Mouse (Mus musculus) ovary, adult 10 weeks (tissue): ENCODE data around the gene Tspan6. TPM values are rescaled to one million over a fixed set of nuclear protein-coding genes. Genes with fewer than 3 reads are reported as not detected.

Source experiments
- polyA plus RNA-seq: library from polyadenylated mRNA; stranded (reverse); fragments of 350-450 nt; fragmentation: Illumina TruSeq; extraction: RNeasy Lipid Tissue Mini Kit (QIAGEN cat#74804); gene quantifications from one replicate; pipeline ENCODE4 v1.2.3, GENCODE M21; 2014

The Tspan6 gene
- 201 TPM for polyA plus RNA-seq

DNA sequence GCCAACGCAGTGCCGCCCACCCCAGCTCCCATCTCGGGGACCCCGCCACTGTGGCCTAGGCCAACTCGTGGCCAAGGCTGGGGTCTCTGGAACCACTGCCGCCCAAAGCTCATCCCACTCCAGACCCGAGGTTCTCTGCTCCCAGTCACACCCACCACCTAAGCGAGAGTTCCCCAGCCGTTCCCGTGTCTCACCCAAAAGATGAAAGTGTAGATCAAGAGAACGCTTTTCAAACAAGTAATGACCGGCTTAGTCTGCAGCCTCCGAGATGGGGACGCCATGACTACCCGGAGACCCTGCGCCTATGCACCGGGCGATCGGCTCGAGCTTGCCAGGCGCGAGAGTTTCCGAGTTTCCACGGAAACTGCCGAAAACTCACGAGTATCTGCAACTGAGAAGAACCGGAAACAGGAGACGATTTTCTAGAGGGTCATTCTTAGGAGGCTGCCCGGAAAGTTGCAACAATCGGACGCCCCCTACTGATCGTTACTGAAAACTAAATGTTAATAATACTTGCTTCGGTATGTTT lies at the start of gene Tspan6:
Gene Tspan6 (minus strand): TSS at position 416 of the 529 bp plus-strand sequence.

DNA sequence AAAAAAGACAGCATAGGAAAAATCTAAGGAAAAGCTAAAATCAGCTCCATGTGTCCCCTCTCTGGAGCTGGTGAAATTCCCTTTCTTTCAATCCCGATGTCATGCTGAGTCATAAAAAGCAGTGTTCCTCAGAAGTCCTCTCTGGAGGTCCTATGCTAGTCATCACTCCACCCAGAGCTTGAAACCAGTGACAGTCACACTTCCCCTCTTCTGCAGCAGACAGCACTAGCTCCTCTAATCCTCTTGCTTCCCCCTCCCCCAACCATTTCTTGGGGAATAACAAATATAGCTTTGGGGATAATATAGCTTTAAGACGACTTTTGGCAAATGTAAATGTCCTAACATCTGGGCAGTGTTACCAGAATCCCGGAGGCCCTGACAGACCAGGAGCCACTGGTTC lies 10.0 kb upstream of the Tspan6 start, which contains the start of gene Srpx2:
Gene Srpx2 (plus strand): TSS at position 166 of the 400 bp plus-strand sequence.

DNA sequence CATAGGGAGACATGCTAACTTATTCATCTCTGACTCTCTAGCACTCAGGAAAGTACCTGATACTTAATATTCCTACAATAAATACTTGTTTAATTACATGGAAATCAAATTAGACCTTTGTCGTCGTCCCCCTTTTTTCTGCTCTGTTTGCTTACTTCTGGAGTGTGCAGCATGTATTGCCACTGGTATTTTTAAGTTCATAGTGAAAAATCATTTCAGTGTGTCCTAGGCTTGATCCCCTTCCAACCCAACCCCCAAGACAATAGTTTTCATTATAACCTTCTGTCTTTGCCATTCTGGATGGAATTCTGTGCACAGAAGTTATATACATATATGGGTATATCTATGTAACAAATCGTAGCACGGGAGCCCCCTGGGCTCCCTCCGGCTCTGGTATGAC lies 47.5 kb downstream of the Tspan6 start, which contains the start of gene Tnmd:
Gene Tnmd (plus strand): TSS at position 301 of the 400 bp plus-strand sequence.

Other genes with a start within 250 kb of the Tspan6 start
- gene Pcdh19, start 209.4 kb downstream of the Tspan6 start, polyA plus RNA-seq, result 3.2 TPM
- not detected for gene Tnmd, start 47.4 kb downstream of the Tspan6 start, polyA plus RNA-seq
- gene Srpx2, start 10.0 kb upstream of the Tspan6 start, polyA plus RNA-seq, result 7.4 TPM
- 121 TPM for gene Sytl4, start 83.4 kb upstream of the Tspan6 start, polyA plus RNA-seq
- gene Cstf2, start 160.8 kb upstream of the Tspan6 start, polyA plus RNA-seq, result 104 TPM